Mouse (Mus musculus): ENCODE results near the gene Zfp68. TPM values are rescaled to one million over a fixed set of nuclear protein-coding genes. Genes with fewer than 3 reads are reported as not detected.

Zfp68 gene
- total RNA-seq (2012; rRNA removed) = 8.4 and 10.0 TPM in 2 replicates

DNA sequence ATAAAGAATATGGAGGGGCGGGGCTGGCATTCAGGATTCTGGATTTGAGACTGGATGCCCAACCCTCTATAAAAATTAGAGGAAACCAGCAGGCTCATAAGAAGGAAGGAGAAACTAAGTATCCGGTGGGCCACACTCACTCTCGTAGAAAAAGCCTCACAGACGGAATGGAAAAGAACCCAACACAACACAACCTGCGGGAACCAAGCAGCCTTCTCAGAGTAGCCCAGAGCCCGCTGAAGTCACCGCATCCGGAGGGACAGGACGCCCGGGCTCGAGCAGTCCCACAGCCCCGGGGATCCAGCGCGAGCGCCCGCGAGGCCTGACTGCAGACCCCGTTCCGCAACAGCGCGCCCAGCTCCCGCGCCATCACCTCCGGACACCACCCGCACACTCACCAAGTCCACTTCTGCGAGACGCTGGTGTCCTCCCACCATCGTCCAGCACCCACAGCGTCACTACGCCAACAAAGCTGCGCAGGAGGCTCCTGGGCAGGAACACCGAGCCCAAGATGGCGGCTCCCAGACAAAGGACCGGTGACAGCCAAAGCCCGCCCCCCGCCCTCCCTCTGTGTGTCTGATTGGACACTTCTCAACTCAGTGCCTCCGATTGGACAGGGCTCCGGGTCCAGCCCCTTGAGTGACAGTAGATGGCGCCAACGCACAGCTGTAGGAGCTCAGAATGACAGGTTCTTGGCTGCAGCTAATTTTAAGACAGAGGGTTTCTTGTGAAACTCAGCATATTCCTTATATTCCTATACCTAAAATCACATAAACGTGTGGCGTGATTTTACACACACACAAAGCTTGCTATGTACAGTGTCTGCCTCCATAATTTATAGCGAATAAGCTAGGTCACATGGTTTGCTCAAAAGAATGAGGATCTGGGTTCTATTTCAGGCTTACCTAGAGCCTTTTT is at the start of gene Zfp68:
Gene Zfp68, minus strand, starts transcription at position 551 of the 918 bp plus-strand sequence.
- Histone ChIP-seq H3K4me3 (ENCODE audit: insufficient read depth in 1 of 2, low read depth in 1 of 2, low read length in 2 of 2, poor library complexity in 1 of 2, severe bottlenecking in 1 of 2) (peak within 1 kb of the TSS; percentile 90 to 91), H3K27ac (ENCODE audit: insufficient read depth, low read depth, low read length, poor library complexity, severe bottlenecking) (no peak within 1 kb of the TSS), H3K9ac (ENCODE audit: insufficient read depth, low read depth, low read length, poor library complexity, severe bottlenecking) (peak within 1 kb of the TSS; percentile 89), H3K9me3 (ENCODE audit: control insufficient read depth, insufficient read depth, low read depth, low read length) (no peaks in the 10 kb centered on the region), H3K4me1 (ENCODE audit: control insufficient read depth in 2 of 2, insufficient read depth in 2 of 2, low read length in 2 of 2, poor library complexity in 1 of 2) (peaks cover 0 to 4% of the 10 kb centered on the region in 2 experiments; a peak in 1 of 4 replicates), H3K36me3 (ENCODE audit: control insufficient read depth, insufficient read depth, low read length, poor library complexity, severe bottlenecking) (peaks cover 5% of the 10 kb centered on the region; the same call in 1 of the 2 replicates)
- in situ Hi-C loops (cut with MboI; ENCODE audit: low sequenced_read_pairs in 2 of 2, unreplicated experiment in 2 of 2) = no loop called here
- TF ChIP-seq MAFK (IDR thresholded peaks at IDR 0.05; ENCODE audit: insufficient read depth, low read depth, low read length) = 0 out of 2 replicates have a peak, but pooled peaks have one; percentile 10
- no peak for TF ChIP-seq HCFC1 (IDR thresholded peaks at IDR 0.05; ENCODE audit: borderline replicate concordance, insufficient read depth, low read length)
- TF ChIP-seq CHD2 (IDR thresholded peaks at IDR 0.05; ENCODE audit: low read depth, low read length) = peak; percentile 88
- DNase-seq (ENCODE audit: low read depth, low spot score) = peak; percentile 94

- H3K9ac ChIP-seq (ENCODE audit: insufficient read depth, low read depth, low read length, poor library complexity, severe bottlenecking) = no peak overlapping the region
- H3K9me3 ChIP-seq (ENCODE audit: control insufficient read depth, insufficient read depth, low read depth, low read length) = no peaks in the 10 kb centered on the region
- H3K4me1 ChIP-seq (ENCODE audit: control insufficient read depth in 2 of 2, insufficient read depth in 2 of 2, low read length in 2 of 2, poor library complexity in 1 of 2) = no peaks in the 10 kb centered on the region
- no peaks in the 10 kb centered on the region for H3K36me3 ChIP-seq (ENCODE audit: control insufficient read depth, insufficient read depth, low read length, poor library complexity, severe bottlenecking)
- TF ChIP-seq HCFC1 (IDR thresholded peaks at IDR 0.05; ENCODE audit: borderline replicate concordance, insufficient read depth, low read length) = no peak
- no peak for TF ChIP-seq CHD2 (IDR thresholded peaks at IDR 0.05; ENCODE audit: low read depth, low read length)
- no peak for TF ChIP-seq ZC3H11A (IDR thresholded peaks at IDR 0.05; ENCODE audit: borderline replicate concordance, low read depth, low read length)
- TF ChIP-seq MAFK (IDR thresholded peaks at IDR 0.05; ENCODE audit: insufficient read depth, low read depth, low read length) = no peak
- no peak for TF ChIP-seq ZNF384 (IDR thresholded peaks at IDR 0.05; ENCODE audit: low read depth, low read length)
- no peak overlapping the region for H3K27ac ChIP-seq (ENCODE audit: insufficient read depth, low read depth, low read length, poor library complexity, severe bottlenecking)
- in situ Hi-C loops (cut with MboI; ENCODE audit: low sequenced_read_pairs in 2 of 2, unreplicated experiment in 2 of 2) = no loop called here
- peak; percentile 39 for DNase-seq (ENCODE audit: low read depth, low spot score)
- no peak overlapping the region for H3K4me3 ChIP-seq (ENCODE audit: insufficient read depth in 1 of 2, low read depth in 1 of 2, low read length in 2 of 2, poor library complexity in 1 of 2, severe bottlenecking in 1 of 2)
Measured at GRCm38 (mm10) chr5:138658922-138659321, 39.4 kb upstream of the Zfp68 start.

DNA sequence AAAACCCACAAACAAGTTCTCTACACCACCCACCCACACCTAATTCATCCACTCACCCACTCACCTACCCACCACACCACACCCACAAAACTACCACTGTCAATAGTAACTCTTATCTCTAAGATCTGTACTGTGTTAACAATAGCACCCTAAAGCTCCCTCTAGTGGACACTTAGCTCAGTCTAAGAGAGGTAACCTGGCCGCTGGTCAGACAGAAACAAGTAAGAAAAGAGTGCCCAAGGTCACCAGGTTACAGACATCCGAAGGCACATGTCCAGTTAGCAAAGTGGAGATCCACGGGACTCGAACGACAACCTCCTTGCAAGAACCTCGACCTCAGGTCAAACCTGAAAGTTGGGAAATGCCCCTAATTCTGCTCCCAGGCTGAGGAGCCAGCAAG is 38.3 kb upstream of the Zfp68 start:
- Histone ChIP-seq H3K9me3 (ENCODE audit: control insufficient read depth, insufficient read depth, low read depth, low read length) (no peaks in the 10 kb centered on the region), H3K4me1 (ENCODE audit: control insufficient read depth in 2 of 2, insufficient read depth in 2 of 2, low read length in 2 of 2, poor library complexity in 1 of 2) (no peaks in the 10 kb centered on the region), H3K4me3 (ENCODE audit: insufficient read depth in 1 of 2, low read depth in 1 of 2, low read length in 2 of 2, poor library complexity in 1 of 2, severe bottlenecking in 1 of 2) (no peak overlapping the region), H3K36me3 (ENCODE audit: control insufficient read depth, insufficient read depth, low read length, poor library complexity, severe bottlenecking) (no peaks in the 10 kb centered on the region), H3K9ac (ENCODE audit: insufficient read depth, low read depth, low read length, poor library complexity, severe bottlenecking) (no peak overlapping the region), H3K27ac (ENCODE audit: insufficient read depth, low read depth, low read length, poor library complexity, severe bottlenecking) (no peak overlapping the region)
- TF ChIP-seq HCFC1 (IDR thresholded peaks at IDR 0.05; ENCODE audit: borderline replicate concordance, insufficient read depth, low read length) = no peak
- no peak for TF ChIP-seq CHD2 (IDR thresholded peaks at IDR 0.05; ENCODE audit: low read depth, low read length)
- TF ChIP-seq ZNF384 (IDR thresholded peaks at IDR 0.05; ENCODE audit: low read depth, low read length) = no peak
- TF ChIP-seq MAFK (IDR thresholded peaks at IDR 0.05; ENCODE audit: insufficient read depth, low read depth, low read length) = no peak
- TF ChIP-seq ZC3H11A (IDR thresholded peaks at IDR 0.05; ENCODE audit: borderline replicate concordance, low read depth, low read length) = no peak
- in situ Hi-C loops (cut with MboI; ENCODE audit: low sequenced_read_pairs in 2 of 2, unreplicated experiment in 2 of 2) = no loop called here
- no peak for DNase-seq (ENCODE audit: low read depth, low spot score)

DNA sequence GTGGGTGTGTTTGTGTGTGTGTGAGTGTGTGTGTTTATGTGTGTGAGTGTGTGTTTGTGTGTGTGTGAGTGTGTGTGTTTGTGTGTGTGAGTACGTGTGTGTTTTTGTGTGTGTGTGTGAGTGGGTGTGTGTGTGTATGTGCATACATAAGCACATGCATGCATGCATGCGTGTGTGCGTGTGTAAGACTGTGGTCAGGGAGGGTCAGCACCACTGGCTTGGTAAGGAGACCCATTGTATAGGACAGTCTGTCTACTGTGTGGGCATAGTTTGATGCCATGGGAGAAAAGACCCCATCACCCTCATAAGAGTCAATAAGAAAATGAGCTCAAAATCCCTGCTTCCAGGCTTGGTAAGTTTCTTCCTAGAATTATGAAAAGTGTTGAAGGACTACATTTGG is 37.8 kb upstream of the Zfp68 start:
- no peak for DNase-seq (ENCODE audit: low read depth, low spot score)
- TF ChIP-seq HCFC1 (IDR thresholded peaks at IDR 0.05; ENCODE audit: borderline replicate concordance, insufficient read depth, low read length) (no peak), CHD2 (IDR thresholded peaks at IDR 0.05; ENCODE audit: low read depth, low read length) (no peak), ZC3H11A (IDR thresholded peaks at IDR 0.05; ENCODE audit: borderline replicate concordance, low read depth, low read length) (no peak), ZNF384 (IDR thresholded peaks at IDR 0.05; ENCODE audit: low read depth, low read length) (no peak), MAFK (IDR thresholded peaks at IDR 0.05; ENCODE audit: insufficient read depth, low read depth, low read length) (no peak)
- Histone ChIP-seq H3K4me1 (ENCODE audit: control insufficient read depth in 2 of 2, insufficient read depth in 2 of 2, low read length in 2 of 2, poor library complexity in 1 of 2) (no peaks in the 10 kb centered on the region), H3K9ac (ENCODE audit: insufficient read depth, low read depth, low read length, poor library complexity, severe bottlenecking) (no peak overlapping the region), H3K9me3 (ENCODE audit: control insufficient read depth, insufficient read depth, low read depth, low read length) (no peaks in the 10 kb centered on the region), H3K4me3 (ENCODE audit: insufficient read depth in 1 of 2, low read depth in 1 of 2, low read length in 2 of 2, poor library complexity in 1 of 2, severe bottlenecking in 1 of 2) (no peak overlapping the region), H3K27ac (ENCODE audit: insufficient read depth, low read depth, low read length, poor library complexity, severe bottlenecking) (no peak overlapping the region), H3K36me3 (ENCODE audit: control insufficient read depth, insufficient read depth, low read length, poor library complexity, severe bottlenecking) (no peaks in the 10 kb centered on the region)
- in situ Hi-C loops (cut with MboI; ENCODE audit: low sequenced_read_pairs in 2 of 2, unreplicated experiment in 2 of 2) = no loop called here

All from ES-E14 (cell line).